Mouse (Mus musculus): ENCODE results near the gene Col4a2. TPM values are rescaled to one million over a fixed set of nuclear protein-coding genes. Genes with fewer than 3 reads are reported as not detected.

Col4a2 gene
- polyA plus RNA-seq, 1 experiment from 2014 or later: 36.2 TPM

DNA sequence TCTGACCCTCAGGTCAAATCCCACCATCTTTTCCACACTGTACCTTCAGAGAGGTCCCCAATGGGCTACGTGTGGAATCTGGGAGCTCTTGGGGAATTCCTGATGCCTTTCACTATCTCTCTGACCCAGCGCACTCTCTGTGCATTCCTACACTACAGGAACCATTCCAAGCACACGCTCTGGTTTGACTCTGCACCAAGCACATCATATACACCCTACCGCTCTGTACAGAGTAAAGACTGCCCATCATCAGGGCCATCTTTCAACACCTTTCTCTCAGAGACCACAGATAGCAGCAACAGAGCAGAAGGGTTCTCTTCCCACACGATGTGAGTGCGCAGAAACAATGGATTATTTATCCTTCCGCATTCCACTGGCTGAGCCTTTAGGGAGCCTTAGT, 38.2 kb upstream of the Col4a2 start:
- Histone ChIP-seq H3K4me3 (ENCODE audit: low read depth, low read length) (no peak overlapping the region), H3K9ac (ENCODE audit: low read length) (no peak overlapping the region), H3K4me1 (ENCODE audit: control insufficient read depth, insufficient read depth, low read length) (no peaks in the 10 kb centered on the region), H3K4me2 (ENCODE audit: low read depth) (no peak overlapping the region), H3K9me3 (ENCODE audit: control insufficient read depth, low read length) (no peaks in the 10 kb centered on the region), H3K27me3 (ENCODE audit: control insufficient read depth, insufficient read depth, low read length) (no peaks in the 10 kb centered on the region), H3K27ac (ENCODE audit: low read depth, low read length) (no peak overlapping the region), H3K36me3 (ENCODE audit: control insufficient read depth, insufficient read depth, low read length) (no peaks in the 10 kb centered on the region)
- DNase-seq (ENCODE audit: low spot score): no peak
- no peak for ATAC-seq (ENCODE audit: insufficient read depth, low FRiP score, low TSS enrichment)
- 85% methylated on average over 7 of the region's 7 CpGs for WGBS

DNA sequence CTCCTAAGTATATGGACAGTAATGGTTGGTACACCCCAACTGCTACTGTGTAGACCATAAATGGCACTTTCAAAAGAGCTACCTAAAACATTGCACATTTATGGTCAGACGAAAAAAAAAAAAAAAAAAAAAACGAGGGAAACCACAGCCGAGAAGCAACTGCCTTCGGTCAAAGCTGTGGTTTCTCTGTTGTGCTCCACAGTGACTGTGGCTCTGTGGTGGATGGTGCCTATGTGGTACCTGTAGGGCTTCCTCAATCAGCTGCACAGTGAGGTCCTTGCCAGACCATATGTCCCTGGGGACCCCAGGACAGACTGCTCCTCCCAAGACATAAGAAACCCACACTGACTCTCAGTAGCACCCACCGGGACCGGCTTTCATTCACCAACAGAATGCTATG, 36.3 kb upstream of the Col4a2 start:
- H3K36me3 ChIP-seq (ENCODE audit: control insufficient read depth, insufficient read depth, low read length): no peaks in the 10 kb centered on the region
- no peak for DNase-seq (ENCODE audit: low spot score)
- no peak for ATAC-seq (ENCODE audit: insufficient read depth, low FRiP score, low TSS enrichment)
- H3K27ac ChIP-seq (ENCODE audit: low read depth, low read length): no peak overlapping the region
- H3K9ac ChIP-seq (ENCODE audit: low read length): no peak overlapping the region
- 81% methylated on average over 6 of the region's 6 CpGs for WGBS
- no peak overlapping the region for H3K4me2 ChIP-seq (ENCODE audit: low read depth)
- H3K9me3 ChIP-seq (ENCODE audit: control insufficient read depth, low read length): no peaks in the 10 kb centered on the region
- no peak overlapping the region for H3K4me3 ChIP-seq (ENCODE audit: low read depth, low read length)
- H3K27me3 ChIP-seq (ENCODE audit: control insufficient read depth, insufficient read depth, low read length): no peaks in the 10 kb centered on the region
- no peaks in the 10 kb centered on the region for H3K4me1 ChIP-seq (ENCODE audit: control insufficient read depth, insufficient read depth, low read length)

DNA sequence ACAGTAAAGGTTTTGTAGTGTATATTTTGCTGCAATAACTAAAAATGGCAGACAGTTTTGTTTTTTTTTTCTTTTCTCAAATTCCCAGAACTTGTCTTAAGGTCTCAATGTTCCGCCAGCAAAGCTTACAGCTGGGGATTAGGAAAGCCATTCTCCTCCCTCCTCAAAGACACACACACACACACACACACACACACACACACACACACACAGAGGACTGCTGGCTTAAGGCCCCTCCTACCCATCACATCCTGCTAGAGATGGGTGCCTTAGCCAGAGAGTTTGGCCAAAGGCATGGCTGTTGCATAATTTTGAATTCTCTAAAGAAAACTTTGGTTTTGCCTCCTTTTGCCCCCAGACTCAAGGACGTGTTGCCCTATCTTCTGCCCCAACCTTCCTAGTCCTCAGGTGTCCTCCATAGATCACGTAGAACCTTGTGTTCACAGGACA, 35.0 kb upstream of the Col4a2 start:
- ATAC-seq (ENCODE audit: insufficient read depth, low FRiP score, low TSS enrichment): no peak
- no peak for DNase-seq (ENCODE audit: low spot score)
- Histone ChIP-seq H3K36me3 (ENCODE audit: control insufficient read depth, insufficient read depth, low read length) (no peaks in the 10 kb centered on the region), H3K4me1 (ENCODE audit: control insufficient read depth, insufficient read depth, low read length) (no peaks in the 10 kb centered on the region), H3K4me3 (ENCODE audit: low read depth, low read length) (no peak overlapping the region), H3K27ac (ENCODE audit: low read depth, low read length) (no peak overlapping the region), H3K27me3 (ENCODE audit: control insufficient read depth, insufficient read depth, low read length) (no peaks in the 10 kb centered on the region), H3K9ac (ENCODE audit: low read length) (no peak overlapping the region), H3K9me3 (ENCODE audit: control insufficient read depth, low read length) (no peaks in the 10 kb centered on the region), H3K4me2 (ENCODE audit: low read depth) (no peak overlapping the region)
- WGBS: 87% methylated on average over 3 of the region's 3 CpGs

DNA sequence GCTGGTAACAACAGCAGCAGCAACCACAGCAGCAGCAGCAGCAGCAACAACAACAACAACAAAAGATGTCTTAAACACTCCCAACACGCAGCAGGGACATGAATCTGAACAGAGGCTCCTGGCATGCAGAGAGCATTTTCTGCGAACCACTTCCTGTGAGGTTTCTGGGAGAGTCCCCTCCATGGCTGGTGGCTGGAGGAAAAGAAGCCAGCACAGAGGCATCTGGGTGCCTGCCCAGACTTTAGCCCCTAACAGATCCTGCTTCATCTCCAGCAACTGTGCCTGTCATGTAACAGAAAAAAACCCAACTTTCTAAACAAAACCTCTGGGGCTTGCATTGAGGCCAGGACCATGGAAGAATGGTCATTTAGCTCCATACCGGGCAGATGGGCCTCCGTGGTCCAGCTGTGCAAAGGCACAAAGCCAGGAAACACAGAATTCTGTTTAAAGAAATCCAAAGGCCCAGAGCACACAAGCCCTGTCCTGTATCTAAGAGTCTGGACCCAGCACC, 34.4 kb upstream of the Col4a2 start:
- H3K36me3 ChIP-seq (ENCODE audit: control insufficient read depth, insufficient read depth, low read length): no peaks in the 10 kb centered on the region
- ATAC-seq (ENCODE audit: insufficient read depth, low FRiP score, low TSS enrichment) (no peak), DNase-seq (ENCODE audit: low spot score) (no peak)
- H3K9ac ChIP-seq (ENCODE audit: low read length): no peak overlapping the region
- H3K27ac ChIP-seq (ENCODE audit: low read depth, low read length): no peak overlapping the region
- no peaks in the 10 kb centered on the region for H3K27me3 ChIP-seq (ENCODE audit: control insufficient read depth, insufficient read depth, low read length)
- no peaks in the 10 kb centered on the region for H3K4me1 ChIP-seq (ENCODE audit: control insufficient read depth, insufficient read depth, low read length)
- no peak overlapping the region for H3K4me2 ChIP-seq (ENCODE audit: low read depth)
- no peak overlapping the region for H3K4me3 ChIP-seq (ENCODE audit: low read depth, low read length)
- 74% methylated on average over 4 of the region's 4 CpGs for WGBS
- no peaks in the 10 kb centered on the region for H3K9me3 ChIP-seq (ENCODE audit: control insufficient read depth, low read length)

DNA sequence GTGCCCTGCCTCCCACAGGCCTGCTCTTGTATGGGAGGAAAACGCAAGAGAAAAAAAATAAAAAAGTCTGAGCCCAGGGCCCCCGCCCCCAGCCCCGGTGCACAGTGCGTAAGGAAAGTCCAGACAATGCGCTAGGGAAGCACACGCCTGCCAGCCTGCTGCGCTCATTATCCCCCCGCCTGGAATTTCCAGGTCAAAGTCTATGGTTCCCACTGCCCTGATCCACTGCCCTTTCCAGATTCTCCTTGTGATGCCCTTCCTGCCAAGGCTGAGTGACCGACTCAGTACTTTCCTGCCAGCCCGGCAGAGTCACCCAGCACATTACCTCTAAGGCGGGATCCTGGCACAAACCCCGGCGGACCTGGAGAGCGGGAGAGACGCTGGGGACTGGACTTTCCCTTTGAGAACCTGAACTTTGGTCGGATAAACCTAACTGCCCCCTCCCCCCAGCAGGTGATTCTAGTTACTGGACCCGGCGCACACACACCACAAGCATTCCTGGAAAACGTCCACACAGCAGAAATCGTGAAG, 33.2 kb upstream of the Col4a2 start:
- Histone ChIP-seq H3K4me3 (ENCODE audit: low read depth, low read length) (no peak overlapping the region), H3K4me1 (ENCODE audit: control insufficient read depth, insufficient read depth, low read length) (0 out of 2 replicates have a peak, but pooled peaks cover 2% of the 10 kb centered on the region), H3K36me3 (ENCODE audit: control insufficient read depth, insufficient read depth, low read length) (no peaks in the 10 kb centered on the region), H3K9ac (ENCODE audit: low read length) (no peak overlapping the region), H3K4me2 (ENCODE audit: low read depth) (no peak overlapping the region), H3K9me3 (ENCODE audit: control insufficient read depth, low read length) (no peaks in the 10 kb centered on the region), H3K27ac (ENCODE audit: low read depth, low read length) (no peak overlapping the region), H3K27me3 (ENCODE audit: control insufficient read depth, insufficient read depth, low read length) (no peaks in the 10 kb centered on the region)
- ATAC-seq (ENCODE audit: insufficient read depth, low FRiP score, low TSS enrichment) (no peak), DNase-seq (ENCODE audit: low spot score) (peak; percentile 43)
- WGBS: 69% methylated on average over 20 of the region's 20 CpGs

DNA sequence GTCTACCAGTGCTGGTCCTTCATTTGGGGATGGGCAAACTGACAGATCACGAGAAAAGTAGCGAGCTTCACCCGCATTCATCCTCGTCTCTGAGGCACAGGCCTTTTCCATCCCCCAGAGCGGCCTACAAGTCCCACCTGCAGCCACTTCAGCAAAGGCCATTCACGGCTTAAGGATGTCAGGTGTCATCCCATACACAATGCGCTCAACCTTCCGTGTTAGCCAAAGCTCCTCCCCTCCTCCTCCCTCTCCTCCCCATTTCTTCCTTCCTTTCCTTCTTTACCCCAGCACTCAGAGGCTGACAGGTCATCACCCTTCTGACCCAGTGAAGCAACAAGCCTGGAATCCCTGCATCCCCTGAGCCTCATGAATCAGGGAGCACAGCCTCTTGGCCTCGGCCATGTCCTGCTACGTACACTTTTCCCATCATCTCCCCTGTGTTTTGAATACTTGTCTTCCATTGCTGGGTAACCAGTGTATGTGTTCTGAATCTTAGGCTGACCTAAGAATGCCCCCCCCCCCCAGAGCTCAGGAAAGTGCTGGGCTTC, 31.8 kb upstream of the Col4a2 start:
- Histone ChIP-seq H3K9me3 (ENCODE audit: control insufficient read depth, low read length) (no peaks in the 10 kb centered on the region), H3K9ac (ENCODE audit: low read length) (no peak overlapping the region), H3K36me3 (ENCODE audit: control insufficient read depth, insufficient read depth, low read length) (no peaks in the 10 kb centered on the region), H3K27me3 (ENCODE audit: control insufficient read depth, insufficient read depth, low read length) (no peaks in the 10 kb centered on the region), H3K27ac (ENCODE audit: low read depth, low read length) (no peak overlapping the region), H3K4me2 (ENCODE audit: low read depth) (no peak overlapping the region), H3K4me3 (ENCODE audit: low read depth, low read length) (no peak overlapping the region), H3K4me1 (ENCODE audit: control insufficient read depth, insufficient read depth, low read length) (0 out of 2 replicates have a peak, but pooled peaks cover 2% of the 10 kb centered on the region)
- DNase-seq (ENCODE audit: low spot score): no peak
- 76% methylated on average over 10 of the region's 10 CpGs for WGBS
- ATAC-seq (ENCODE audit: insufficient read depth, low FRiP score, low TSS enrichment): no peak

DNA sequence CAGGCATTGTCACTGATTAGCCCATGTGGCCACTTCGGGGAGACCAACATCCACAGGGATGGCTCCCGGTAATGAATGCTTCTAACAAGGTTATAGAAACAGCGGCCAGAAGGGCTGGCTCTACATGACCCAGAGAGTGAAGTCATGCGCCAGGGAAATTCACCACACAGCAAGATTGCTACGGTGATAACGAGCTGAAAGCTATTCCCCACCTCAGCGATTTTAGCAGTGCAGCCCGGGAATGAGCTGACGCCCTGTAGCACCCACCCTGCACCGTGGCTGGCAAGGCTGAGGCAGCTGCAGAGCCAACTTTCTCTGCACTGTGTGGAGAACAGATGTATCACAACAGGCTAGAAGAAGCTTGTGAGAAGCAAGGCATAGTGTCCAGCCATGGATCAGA, 30.5 kb upstream of the Col4a2 start:
- 78% methylated on average over 10 of the region's 10 CpGs for WGBS
- ATAC-seq (ENCODE audit: insufficient read depth, low FRiP score, low TSS enrichment) (no peak), DNase-seq (ENCODE audit: low spot score) (no peak)
- Histone ChIP-seq H3K27me3 (ENCODE audit: control insufficient read depth, insufficient read depth, low read length) (no peaks in the 10 kb centered on the region), H3K4me2 (ENCODE audit: low read depth) (no peak overlapping the region), H3K9me3 (ENCODE audit: control insufficient read depth, low read length) (no peaks in the 10 kb centered on the region), H3K27ac (ENCODE audit: low read depth, low read length) (no peak overlapping the region), H3K4me3 (ENCODE audit: low read depth, low read length) (no peak overlapping the region), H3K36me3 (ENCODE audit: control insufficient read depth, insufficient read depth, low read length) (no peaks in the 10 kb centered on the region), H3K4me1 (ENCODE audit: control insufficient read depth, insufficient read depth, low read length) (0 out of 2 replicates have a peak, but pooled peaks cover 2% of the 10 kb centered on the region), H3K9ac (ENCODE audit: low read length) (no peak overlapping the region)

DNA sequence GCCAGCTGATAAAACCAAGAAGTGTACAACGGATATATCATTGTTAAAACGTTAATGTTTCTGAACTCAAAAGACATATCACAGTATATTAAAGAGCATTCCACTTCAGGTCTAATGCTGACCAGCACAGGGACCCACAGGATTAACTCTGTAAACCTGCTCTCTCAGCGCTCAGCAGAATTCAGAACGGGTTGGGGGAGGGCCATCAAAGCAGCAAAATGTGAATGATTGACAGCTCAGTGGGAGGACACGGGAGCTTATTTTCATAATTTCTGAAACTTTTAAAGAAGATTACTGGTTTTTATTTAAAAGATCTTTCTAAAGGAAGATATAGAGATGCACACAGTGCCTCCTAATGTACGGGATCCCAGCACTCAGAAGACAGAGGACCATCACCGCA, 29.9 kb upstream of the Col4a2 start:
- no peak overlapping the region for H3K4me2 ChIP-seq (ENCODE audit: low read depth)
- WGBS: 90% methylated on average over 7 of the region's 7 CpGs
- no peaks in the 10 kb centered on the region for H3K9me3 ChIP-seq (ENCODE audit: control insufficient read depth, low read length)
- no peak overlapping the region for H3K27ac ChIP-seq (ENCODE audit: low read depth, low read length)
- H3K36me3 ChIP-seq (ENCODE audit: control insufficient read depth, insufficient read depth, low read length): no peaks in the 10 kb centered on the region
- 0 out of 2 replicates have a peak, but pooled peaks cover 2% of the 10 kb centered on the region for H3K4me1 ChIP-seq (ENCODE audit: control insufficient read depth, insufficient read depth, low read length)
- no peaks in the 10 kb centered on the region for H3K27me3 ChIP-seq (ENCODE audit: control insufficient read depth, insufficient read depth, low read length)
- H3K9ac ChIP-seq (ENCODE audit: low read length): no peak overlapping the region
- no peak for ATAC-seq (ENCODE audit: insufficient read depth, low FRiP score, low TSS enrichment)
- H3K4me3 ChIP-seq (ENCODE audit: low read depth, low read length): no peak overlapping the region
- no peak for DNase-seq (ENCODE audit: low spot score)

DNA sequence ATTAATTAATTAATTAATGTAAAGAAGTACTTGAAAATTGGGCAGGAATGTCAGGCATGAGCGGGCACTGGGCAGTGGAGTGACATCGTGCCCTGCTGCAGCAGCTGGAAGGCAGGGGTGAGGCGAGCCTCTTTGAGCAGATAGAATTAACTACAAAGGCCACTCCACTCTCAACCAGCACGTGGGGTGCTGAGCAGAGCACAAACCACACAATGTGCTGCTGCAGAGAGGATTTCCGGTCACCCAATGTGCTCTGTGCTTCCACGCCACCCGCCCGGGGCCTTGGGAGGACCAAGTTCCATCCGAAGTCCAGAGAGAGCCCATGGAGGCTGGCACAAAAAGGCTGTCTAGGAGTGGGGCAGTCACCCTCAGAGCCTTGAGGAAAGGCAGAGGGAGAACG, 29.4 kb upstream of the Col4a2 start:
- Histone ChIP-seq H3K4me1 (ENCODE audit: control insufficient read depth, insufficient read depth, low read length) (0 out of 2 replicates have a peak, but pooled peaks cover 2% of the 10 kb centered on the region), H3K36me3 (ENCODE audit: control insufficient read depth, insufficient read depth, low read length) (no peaks in the 10 kb centered on the region), H3K4me2 (ENCODE audit: low read depth) (no peak overlapping the region), H3K4me3 (ENCODE audit: low read depth, low read length) (no peak overlapping the region), H3K9me3 (ENCODE audit: control insufficient read depth, low read length) (no peaks in the 10 kb centered on the region), H3K27me3 (ENCODE audit: control insufficient read depth, insufficient read depth, low read length) (no peaks in the 10 kb centered on the region), H3K27ac (ENCODE audit: low read depth, low read length) (no peak overlapping the region), H3K9ac (ENCODE audit: low read length) (no peak overlapping the region)
- ATAC-seq (ENCODE audit: insufficient read depth, low FRiP score, low TSS enrichment) (no peak), DNase-seq (ENCODE audit: low spot score) (no peak)
- 70% methylated on average over 10 of the region's 10 CpGs for WGBS
